Mouse (Mus musculus) limb, embryonic 14.5 days (tissue): ENCODE measurements around the gene Zfp398. TPM values are rescaled to one million over a fixed set of nuclear protein-coding genes. Genes with fewer than 3 reads are reported as not detected.

Experiments
- ATAC-seq: fragments of 200-750 bp; cut with Nextera tagmentation; 2 replicates; pipeline ENCODE4 v1.8.0; 2017; ENCODE audit warnings: low read depth, moderate number of reproducible peaks, moderate TSS enrichment; ENCODE audit not compliant: low FRiP score
- DNase-seq: peaks from one replicate; pipeline ENCODE4 v3.0.0-alpha.2; 2015; ENCODE audit warnings: low spot score
- H3K27ac ChIP-seq: fragments of 300-500 bp; sonication (generic); replicated peaks from 2 replicates; pipeline ENCODE4 v1.5.1; 2014; ENCODE audit warnings: low read depth, mild to moderate bottlenecking, low read length, moderate library complexity, mixed read lengths
- H3K27me3 ChIP-seq: fragments of 300-500 bp; sonication (generic); 2 replicates; pipeline ENCODE4 v1.6.1; 2014; ENCODE audit warnings: low read length, mixed read lengths; ENCODE audit not compliant: control insufficient read depth, insufficient read depth
- H3K36me3 ChIP-seq: fragments of 300-500 bp; sonication (generic); 2 replicates; pipeline ENCODE4 v1.6.1; 2014; ENCODE audit warnings: mild to moderate bottlenecking, low read length, moderate library complexity, mixed read lengths; ENCODE audit not compliant: control insufficient read depth, insufficient read depth
- H3K4me1 ChIP-seq: fragments of 300-500 bp; sonication (generic); 2 replicates; pipeline ENCODE4 v1.6.1; 2014; ENCODE audit warnings: antibody characterized with exemption, low read length, mixed read lengths; ENCODE audit not compliant: control insufficient read depth, insufficient read depth
- H3K4me2 ChIP-seq: fragments of 300-500 bp; sonication (generic); replicated peaks from 2 replicates; pipeline ENCODE4 v1.6.1; 2014; ENCODE audit warnings: low read depth, mild to moderate bottlenecking, low read length, moderate library complexity; ENCODE audit not compliant: severe bottlenecking
- H3K4me3 ChIP-seq: fragments of 300-500 bp; sonication (generic); replicated peaks from 2 replicates; pipeline ENCODE4 v1.5.1; 2014; ENCODE audit warnings: low read length
- H3K9ac ChIP-seq: fragments of 300-500 bp; sonication (generic); 2 replicates; pipeline ENCODE4 v1.6.1; 2014; ENCODE audit warnings: mild to moderate bottlenecking, low read depth, low read length, moderate library complexity; ENCODE audit not compliant: severe bottlenecking
- H3K9me3 ChIP-seq: fragments of 300-500 bp; sonication (generic); 2 replicates; pipeline ENCODE4 v1.6.1; 2016; ENCODE audit warnings: low read length; ENCODE audit not compliant: control insufficient read depth
- POLR2A ChIP-seq: fragments of 200-500 bp; IDR thresholded peaks from 2 replicates; pipeline ENCODE4 v1.8.0; 2012; ENCODE audit warnings: inconsistent platforms, mild to moderate bottlenecking, moderate library complexity, borderline replicate concordance; ENCODE audit not compliant: insufficient read depth, insufficient read length; ENCODE audit errors: extremely low read depth
- WGBS: fragments of 180-500 bp; shearing (Covaris S2); extraction: QIAGEN DNeasy Blood & Tissue Kit; methylation state at CpG from one replicate; pipeline ENCODE4 v1.1.7; 2014; 5-methylcytosine and 5-hydroxymethylcytosine counted together
- polyA plus RNA-seq, 2 experiments: library from polyadenylated mRNA; depleted of rRNA in 1 of 2; stranded (reverse) in 1 of 2; unstranded in 1 of 2; fragments of >200 nt; fragmentation: Nextera tagmentation in 1 of 2; extraction: Ambion mirVana in 1 of 2; gene quantifications; 2 replicates each; pipeline versions ENCODE4 v1.2.1 to v1.2.3; 2012 to 2014

Zfp398 gene
- polyA plus RNA-seq, 2 experiments, result 10.4 to 11.7 TPM

GRCm38 (mm10) chr6:47888812-47889383 is 53.4 kb downstream of the Zfp398 start:
- no peaks in the 10 kb centered on the region for H3K27me3 ChIP-seq
- no peak overlapping the region for H3K27ac ChIP-seq
- peaks cover 85% of the 10 kb centered on the region for H3K36me3 ChIP-seq
- no peak overlapping the region for H3K9ac ChIP-seq
- no peaks in the 10 kb centered on the region for H3K9me3 ChIP-seq
- WGBS, result 86% methylated on average over 8 of the region's 8 CpGs
- ATAC-seq (no peak), DNase-seq (no peak)
- H3K4me2 ChIP-seq, result no peak overlapping the region
- TF ChIP-seq POLR2A, result no peak
- H3K4me1 ChIP-seq, result no peaks in the 10 kb centered on the region
- no peak overlapping the region for H3K4me3 ChIP-seq

GRCm38 (mm10) chr6:47899416-47899815 is 64.0 kb downstream of the Zfp398 start:
- Histone ChIP-seq H3K36me3 (peaks cover 70% of the 10 kb centered on the region), H3K9ac (no peak overlapping the region), H3K4me3 (no peak overlapping the region), H3K27ac (no peak overlapping the region), H3K4me2 (no peak overlapping the region), H3K27me3 (no peaks in the 10 kb centered on the region), H3K4me1 (no peaks in the 10 kb centered on the region), H3K9me3 (no peaks in the 10 kb centered on the region)
- ATAC-seq (no peak), DNase-seq (no peak)
- TF ChIP-seq POLR2A, result no peak
- WGBS, result 89% methylated on average over 6 of the region's 6 CpGs

GRCm38 (mm10) chr6:47903587-47903986 is 68.1 kb downstream of the Zfp398 start:
- peaks cover 96% of the 10 kb centered on the region for H3K36me3 ChIP-seq
- no peak for ATAC-seq
- no peak for TF ChIP-seq POLR2A

GRCm38 (mm10) chr6:47904361-47904760 is 68.9 kb downstream of the Zfp398 start:
- Histone ChIP-seq H3K4me2 (no peak overlapping the region), H3K4me1 (no peaks in the 10 kb centered on the region), H3K27ac (no peak overlapping the region), H3K9ac (no peak overlapping the region), H3K27me3 (no peaks in the 10 kb centered on the region), H3K36me3 (peaks cover 88% of the 10 kb centered on the region), H3K4me3 (no peak overlapping the region), H3K9me3 (no peaks in the 10 kb centered on the region)
- DNase-seq (no peak), ATAC-seq (no peak)
- WGBS, result 50% methylated on average over 16 of the region's 19 CpGs
- no peak for TF ChIP-seq POLR2A

More at GRCm38 (mm10) chr6:47903587-47903986, 68.1 kb downstream of the Zfp398 start:
- Histone ChIP-seq H3K4me2 (no peak overlapping the region), H3K4me3 (no peak overlapping the region), H3K27ac (no peak overlapping the region), H3K27me3 (no peaks in the 10 kb centered on the region), H3K9me3 (no peaks in the 10 kb centered on the region), H3K4me1 (no peaks in the 10 kb centered on the region), H3K9ac (no peak overlapping the region)
- no peak for DNase-seq
- WGBS, result 71% methylated on average over 4 of the region's 4 CpGs

GRCm38 (mm10) chr6:47904917-47905695 is 69.6 kb downstream of the Zfp398 start:
- ATAC-seq (no peak), DNase-seq (no peak)
- 68% methylated on average over 44 of the region's 44 CpGs for WGBS

More at GRCm38 (mm10) chr6:47904917-47905695, 69.6 kb downstream of the Zfp398 start:
- H3K4me1 ChIP-seq, result no peaks in the 10 kb centered on the region
- H3K4me2 ChIP-seq, result no peak overlapping the region
- H3K9ac ChIP-seq, result no peak overlapping the region
- TF ChIP-seq POLR2A, result no peak
- H3K4me3 ChIP-seq, result no peak overlapping the region
- H3K9me3 ChIP-seq, result no peaks in the 10 kb centered on the region
- H3K36me3 ChIP-seq, result peaks cover 81% of the 10 kb centered on the region
- H3K27ac ChIP-seq, result no peak overlapping the region
- H3K27me3 ChIP-seq, result no peaks in the 10 kb centered on the region
